Mouse (Mus musculus) heart, embryonic 16.5 days (tissue): ENCODE data around the gene Khdc1b. TPM values are rescaled to one million over a fixed set of nuclear protein-coding genes. Genes with fewer than 3 reads are reported as not detected.

Experiments
- polyA plus RNA-seq: library from polyadenylated mRNA; unstranded; fragments of >200 nt; fragmentation: Nextera tagmentation; extraction: Ambion mirVana; gene quantifications from 2 replicates; pipeline ENCODE4 v1.2.1, GENCODE M21; 2015

Gene Khdc1b
- polyA plus RNA-seq, 1 experiment from 2014 or later = 0.07 TPM

Other genes with a start within 250 kb of the Khdc1b start
- gene Tmem14a, start 165.0 kb upstream of the Khdc1b start, polyA plus RNA-seq = 10.3 and 10.4 TPM in 2 replicates
- gene Gsta3, start 143.0 kb upstream of the Khdc1b start, polyA plus RNA-seq = 0.89 and 0.96 TPM in 2 replicates
- 0.59 and 1.1 TPM in 2 replicates for gene Khdc1a, start 33.9 kb upstream of the Khdc1b start, polyA plus RNA-seq
- not detected in 2 replicates for gene Khdc1c, start 15.2 kb upstream of the Khdc1b start, polyA plus RNA-seq